Mouse (Mus musculus) hindbrain, embryonic 16.5 days (tissue): ENCODE data around the gene Mafk. TPM values are rescaled to one million over a fixed set of nuclear protein-coding genes. Genes with fewer than 3 reads are reported as not detected.

ENCODE experiments used
- ATAC-seq: fragments of 200-750 bp; cut with Nextera tagmentation; 2 replicates; pipeline ENCODE4 v1.8.0; 2017; ENCODE audit warnings: moderate TSS enrichment, moderate library complexity
- H3K27ac ChIP-seq: fragments of 300-500 bp; sonication (generic); 2 replicates; pipeline ENCODE4 v1.5.1; 2014; ENCODE audit warnings: low read depth, mild to moderate bottlenecking, control low read depth, low read length, moderate library complexity
- H3K27me3 ChIP-seq: fragments of 300-500 bp; sonication (generic); replicated peaks from 2 replicates; pipeline ENCODE4 v1.6.1; 2014; ENCODE audit warnings: low read length; ENCODE audit not compliant: control insufficient read depth, insufficient read depth
- H3K36me3 ChIP-seq: fragments of 300-500 bp; sonication (generic); 2 replicates; pipeline ENCODE4 v1.6.1; 2014; ENCODE audit warnings: mild to moderate bottlenecking, low read length, moderate library complexity, mixed read lengths; ENCODE audit not compliant: control insufficient read depth, insufficient read depth
- H3K4me1 ChIP-seq: fragments of 300-500 bp; sonication (generic); 2 replicates; pipeline ENCODE4 v1.6.1; 2014; ENCODE audit warnings: low read depth, low read length; ENCODE audit not compliant: control insufficient read depth, insufficient read depth
- H3K4me2 ChIP-seq: fragments of 300-500 bp; sonication (generic); 2 replicates; pipeline ENCODE4 v1.6.1; 2014; ENCODE audit warnings: mild to moderate bottlenecking, low read length, control low read depth, moderate library complexity
- H3K4me3 ChIP-seq: fragments of 300-500 bp; sonication (generic); 2 replicates; pipeline ENCODE4 v1.5.1; 2014; ENCODE audit warnings: mild to moderate bottlenecking, low read length, control low read depth, moderate library complexity
- H3K9ac ChIP-seq: fragments of 300-500 bp; sonication (generic); 2 replicates; pipeline ENCODE4 v1.6.1; 2014; ENCODE audit warnings: low read depth, mild to moderate bottlenecking, control low read depth, low read length, moderate library complexity
- H3K9me3 ChIP-seq: fragments of 300-500 bp; sonication (generic); 2 replicates; pipeline ENCODE4 v1.6.1; 2014; ENCODE audit warnings: mild to moderate bottlenecking, low read length, moderate library complexity; ENCODE audit not compliant: control insufficient read depth
- WGBS: fragments of 180-500 bp; shearing (Covaris S2); extraction: QIAGEN DNeasy Blood & Tissue Kit; methylation state at CpG from one replicate; pipeline ENCODE4 v1.1.7; 2014; 5-methylcytosine and 5-hydroxymethylcytosine counted together
- polyA plus RNA-seq: library from polyadenylated mRNA; unstranded; fragments of >200 nt; fragmentation: Nextera tagmentation; extraction: Ambion mirVana; gene quantifications from 2 replicates; pipeline ENCODE4 v1.2.1, GENCODE M21; 2015

Gene Mafk
- polyA plus RNA-seq, 1 experiment from 2014 or later = 12.1 TPM

- peaks cover 38% of the 10 kb centered on the region for H3K4me1 ChIP-seq
- H3K36me3 ChIP-seq = no peaks in the 10 kb centered on the region
- no peak overlapping the region for H3K4me2 ChIP-seq
- no peak overlapping the region for H3K4me3 ChIP-seq
- no peak overlapping the region for H3K9ac ChIP-seq
- no peak overlapping the region for H3K27ac ChIP-seq
- H3K27me3 ChIP-seq = no peaks in the 10 kb centered on the region
- WGBS = 85% methylated on average over 5 of the region's 5 CpGs
- ATAC-seq = no peak
- no peaks in the 10 kb centered on the region for H3K9me3 ChIP-seq
Measured at GRCm38 (mm10) chr5:139794137-139794536, 2.8 kb downstream of the Mafk start.

GRCm38 (mm10) chr5:139794938-139795337, 3.6 kb downstream of the Mafk start:
- no peaks in the 10 kb centered on the region for H3K36me3 ChIP-seq
- H3K4me2 ChIP-seq = no peak overlapping the region
- no peak overlapping the region for H3K27ac ChIP-seq
- 68% methylated on average over 10 of the region's 10 CpGs for WGBS
- H3K27me3 ChIP-seq = no peaks in the 10 kb centered on the region
- peaks cover 42% of the 10 kb centered on the region for H3K4me1 ChIP-seq
- H3K4me3 ChIP-seq = no peak overlapping the region
- H3K9me3 ChIP-seq = no peaks in the 10 kb centered on the region
- no peak overlapping the region; the same call in 1 of the 2 replicates for H3K9ac ChIP-seq
- ATAC-seq = no peak

- H3K9me3 ChIP-seq = no peaks in the 10 kb centered on the region
- no peak overlapping the region for H3K9ac ChIP-seq
- WGBS = 81% methylated on average over 9 of the region's 9 CpGs
- H3K36me3 ChIP-seq = peaks cover 10% of the 10 kb centered on the region
- H3K4me1 ChIP-seq = peaks cover 42% of the 10 kb centered on the region
- no peak overlapping the region for H3K4me2 ChIP-seq
- no peak overlapping the region for H3K27ac ChIP-seq
- no peak overlapping the region for H3K4me3 ChIP-seq
- ATAC-seq = no peak
- no peaks in the 10 kb centered on the region for H3K27me3 ChIP-seq
Measured at GRCm38 (mm10) chr5:139796001-139796620, 4.8 kb downstream of the Mafk start.

GRCm38 (mm10) chr5:139796900-139797299, 5.6 kb downstream of the Mafk start:
- H3K4me3 ChIP-seq = no peak overlapping the region
- peaks cover 39% of the 10 kb centered on the region for H3K4me1 ChIP-seq
- 7% methylated on average over 13 of the region's 13 CpGs for WGBS

GRCm38 (mm10) chr5:139797473-139798167, 6.3 kb downstream of the Mafk start:
- WGBS = 10% methylated on average over 10 of the region's 11 CpGs

More at GRCm38 (mm10) chr5:139796900-139797299, 5.6 kb downstream of the Mafk start:
- Histone ChIP-seq H3K27ac (no peak overlapping the region; the same call in 1 of the 2 replicates), H3K9me3 (no peaks in the 10 kb centered on the region), H3K4me2 (peak overlapping the region; percentile 66), H3K9ac (no peak overlapping the region; the same call in 1 of the 2 replicates), H3K36me3 (peaks cover 10% of the 10 kb centered on the region), H3K27me3 (no peaks in the 10 kb centered on the region)
- peak; percentile 16 for ATAC-seq

GRCm38 (mm10) chr5:139798168-139798900, 7.0 kb downstream of the Mafk start:
- WGBS = 24% methylated on average over 10 of the region's 12 CpGs
- Histone ChIP-seq H3K9me3 (no peaks in the 10 kb centered on the region), H3K27me3 (no peaks in the 10 kb centered on the region), H3K4me2 (peak overlapping the region; percentile 66), H3K4me1 (peaks cover 31% of the 10 kb centered on the region), H3K9ac (peak overlapping the region; percentile 58), H3K36me3 (peaks cover 10% of the 10 kb centered on the region), H3K4me3 (peak overlapping the region; percentile 38), H3K27ac (peak overlapping the region; percentile 87)
- peak; percentile 48 for ATAC-seq

More at GRCm38 (mm10) chr5:139797473-139798167, 6.3 kb downstream of the Mafk start:
- H3K36me3 ChIP-seq = peaks cover 10% of the 10 kb centered on the region
- H3K4me2 ChIP-seq = peak overlapping the region; percentile 66
- peaks cover 32% of the 10 kb centered on the region for H3K4me1 ChIP-seq
- H3K4me3 ChIP-seq = peak overlapping the region; percentile 38
- H3K27me3 ChIP-seq = no peaks in the 10 kb centered on the region
- peak overlapping the region; percentile 58 for H3K9ac ChIP-seq
- peak overlapping the region; percentile 87 for H3K27ac ChIP-seq
- peak; percentile 86 for ATAC-seq
- H3K9me3 ChIP-seq = no peaks in the 10 kb centered on the region

GRCm38 (mm10) chr5:139799041-139799440, 7.7 kb downstream of the Mafk start:
- Histone ChIP-seq H3K9ac (peak overlapping the region; percentile 29; the same call in 1 of the 2 replicates), H3K4me1 (peaks cover 34% of the 10 kb centered on the region)

GRCm38 (mm10) chr5:139799801-139800590, 8.7 kb downstream of the Mafk start:
- no peaks in the 10 kb centered on the region for H3K9me3 ChIP-seq
- 87% methylated on average over 33 of the region's 33 CpGs for WGBS
- H3K4me1 ChIP-seq = peaks cover 34% of the 10 kb centered on the region
- H3K36me3 ChIP-seq = peaks cover 10% of the 10 kb centered on the region
- no peak overlapping the region for H3K9ac ChIP-seq
- H3K4me3 ChIP-seq = no peak overlapping the region
- H3K27ac ChIP-seq = no peak overlapping the region
- no peak overlapping the region for H3K4me2 ChIP-seq
- H3K27me3 ChIP-seq = no peaks in the 10 kb centered on the region
- ATAC-seq = no peak

More at GRCm38 (mm10) chr5:139799041-139799440, 7.7 kb downstream of the Mafk start:
- H3K4me3 ChIP-seq = no peak overlapping the region
- 92% methylated on average over 9 of the region's 9 CpGs for WGBS
- H3K27me3 ChIP-seq = no peaks in the 10 kb centered on the region
- H3K9me3 ChIP-seq = no peaks in the 10 kb centered on the region
- peak overlapping the region; percentile 66 for H3K4me2 ChIP-seq
- H3K27ac ChIP-seq = no peak overlapping the region
- H3K36me3 ChIP-seq = peaks cover 10% of the 10 kb centered on the region
- ATAC-seq = no peak
